Mouse (Mus musculus) ZHBTc4 (cell line): Measurements from ENCODE around the gene Arhgap25.
"Not testable (repeated sequence)": the region's sequence is repeated elsewhere in the genome, so short reads cannot be mapped to it uniquely, and the experiment has no call there.

Experiments
- DNase-seq: peaks from one replicate; pipeline ENCODE4 v3.0.0-alpha.2; 2011; ENCODE audit warnings: low read depth, low spot score

The Arhgap25 gene

GRCm38 (mm10) chr6:87532953-87533710 is at the start of gene Arhgap25:
Gene Arhgap25 (minus strand): TSS chr6:87533259.
- DNase-seq = no peak

- DNase-seq = no peak
Observed at GRCm38 (mm10) chr6:87582456-87582855, 49.4 kb upstream of the Arhgap25 start.

DNA sequence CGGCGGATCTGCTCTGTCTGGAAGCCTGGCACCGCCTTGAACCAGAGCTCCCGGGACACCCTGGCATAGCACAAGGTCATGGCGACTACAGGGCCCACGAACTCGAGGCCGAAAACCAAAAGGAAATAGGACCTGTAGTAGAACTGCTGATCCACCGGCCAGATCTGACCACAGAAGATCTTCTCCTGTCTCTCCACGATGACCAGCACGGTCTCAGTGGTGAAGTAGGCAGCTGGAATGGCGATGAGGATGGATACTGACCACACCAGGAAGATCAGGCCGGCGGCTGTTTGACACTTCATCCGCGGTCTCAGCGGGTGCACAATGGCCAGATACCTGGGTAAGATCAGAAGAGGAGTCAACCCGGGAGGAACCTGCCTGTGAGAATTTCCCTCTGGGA is 48.5 kb upstream of the Arhgap25 start:
- no peak for DNase-seq

DNA sequence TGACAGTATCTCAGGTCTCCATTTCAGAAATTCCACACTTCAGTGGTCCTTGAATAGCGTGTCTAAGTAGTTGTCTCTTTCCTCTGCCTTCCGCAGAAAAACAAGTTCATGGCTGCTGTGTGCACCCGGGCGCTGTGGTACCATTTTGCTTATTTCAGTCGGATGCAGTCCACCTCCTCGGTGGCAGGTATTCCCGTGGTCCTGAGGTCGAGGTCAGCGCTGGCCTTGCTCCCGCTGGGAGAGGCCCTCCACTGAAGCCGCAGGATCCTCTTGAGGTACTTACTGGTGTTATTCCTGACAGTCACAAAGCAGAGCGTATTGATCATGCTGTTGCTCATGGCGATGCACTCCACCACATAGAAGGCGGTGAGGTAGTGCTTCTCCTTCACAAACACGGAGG is 48.0 kb upstream of the Arhgap25 start:
- DNase-seq = no peak

GRCm38 (mm10) chr6:87578247-87578646 is 45.2 kb upstream of the Arhgap25 start:
- DNase-seq = peak; percentile 43

DNA sequence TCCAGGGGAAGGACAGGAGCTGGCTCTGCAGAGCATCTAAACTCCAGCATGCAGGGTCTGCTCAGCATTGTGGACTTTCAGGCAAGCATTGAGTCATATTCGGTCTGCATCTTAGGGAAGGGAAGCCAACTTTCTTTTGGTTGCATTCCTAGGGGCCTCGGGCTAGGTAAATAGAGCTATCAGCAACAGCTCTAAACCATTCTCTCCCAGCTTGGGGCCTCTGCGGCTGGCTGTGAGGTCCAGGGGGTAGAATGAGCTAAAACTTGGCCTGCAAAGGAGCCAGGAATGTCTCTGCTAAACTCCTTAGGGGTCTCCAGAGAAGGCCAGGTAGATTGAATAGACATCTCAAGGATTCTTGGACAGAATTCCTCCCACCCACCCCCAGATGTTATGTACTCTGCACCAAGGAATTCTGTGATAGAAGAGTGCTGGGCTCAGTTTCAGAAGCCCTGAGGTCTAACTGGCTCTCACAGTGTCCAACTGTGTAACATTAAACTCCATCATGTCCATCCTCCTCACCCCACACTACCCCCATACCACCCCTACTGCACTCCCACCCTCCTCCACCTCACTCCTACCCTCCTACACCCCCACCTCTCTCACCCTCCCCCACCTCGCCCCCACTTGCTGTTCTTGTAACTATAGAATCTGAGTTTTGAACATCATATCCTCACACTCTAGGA is 43.7 kb upstream of the Arhgap25 start:
- no peak for DNase-seq

GRCm38 (mm10) chr6:87571863-87572262 is 38.8 kb upstream of the Arhgap25 start:
- DNase-seq = not testable (repeated sequence)

- DNase-seq = peak; percentile 76
Observed at GRCm38 (mm10) chr6:87567686-87568593, 34.9 kb upstream of the Arhgap25 start.

DNA sequence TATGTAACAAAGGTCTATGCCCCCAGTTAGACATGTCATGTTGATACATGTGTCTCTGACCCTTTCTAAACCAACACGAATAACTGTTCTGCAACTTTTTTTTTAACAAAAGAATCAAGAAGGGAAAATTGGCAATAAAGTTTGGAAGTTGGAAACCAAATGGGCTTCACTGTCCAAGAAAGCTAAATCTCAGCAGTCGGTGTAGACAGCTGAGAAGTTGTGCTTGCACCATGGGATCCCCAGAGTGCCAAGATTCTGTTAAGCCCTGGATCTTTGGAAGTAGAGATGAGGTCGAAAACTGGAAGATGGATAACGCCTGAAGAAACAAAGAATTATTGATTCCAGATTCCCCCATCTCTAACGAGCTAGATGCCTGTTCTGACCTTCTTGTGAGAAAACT is 32.1 kb upstream of the Arhgap25 start:
- DNase-seq = no peak

DNA sequence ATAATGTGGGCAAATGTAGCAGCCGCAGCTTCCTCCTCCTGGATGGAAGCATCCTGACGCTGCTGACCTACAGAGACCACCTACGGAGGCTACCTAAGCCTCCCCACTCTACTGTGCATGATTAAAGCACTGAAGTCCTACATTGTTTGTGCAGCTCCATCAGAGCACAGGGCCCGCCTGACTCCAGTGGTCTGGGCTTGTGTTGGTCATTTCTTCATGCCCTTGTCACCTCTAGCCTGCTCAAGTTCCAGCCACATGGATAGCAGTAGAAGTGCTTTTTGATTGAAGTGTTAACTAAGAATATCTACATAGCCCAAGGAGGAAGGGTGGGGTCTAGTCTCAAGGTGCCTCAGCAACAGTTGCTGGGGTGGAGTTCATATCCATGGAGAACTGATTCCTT is 31.3 kb upstream of the Arhgap25 start:
- DNase-seq = peak; percentile 83

GRCm38 (mm10) chr6:87553724-87554123 is 20.7 kb upstream of the Arhgap25 start:
- DNase-seq = no peak

- DNase-seq = peak; percentile 44
Observed at GRCm38 (mm10) chr6:87552054-87552807, 19.2 kb upstream of the Arhgap25 start.

GRCm38 (mm10) chr6:87547836-87548235 is 14.8 kb upstream of the Arhgap25 start:
- DNase-seq = peak; percentile 42

DNA sequence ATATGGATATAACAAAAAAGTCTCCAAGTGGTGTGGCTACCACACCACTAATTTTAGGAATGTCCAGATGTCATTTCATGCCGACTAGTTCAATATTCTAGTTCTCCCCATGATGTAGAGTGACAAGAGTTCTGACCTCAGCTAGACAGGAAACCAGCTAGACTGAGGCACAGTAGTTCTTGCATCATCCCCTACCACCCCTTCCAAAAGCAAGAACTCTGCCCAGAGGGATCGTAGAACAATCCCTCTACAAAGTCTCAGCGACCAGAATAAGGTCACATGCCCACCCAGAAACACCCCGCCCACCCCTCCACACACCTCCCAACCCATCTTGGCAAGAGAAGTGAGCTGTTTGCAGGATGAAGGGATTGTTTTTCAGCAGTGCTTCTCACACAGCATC is 14.4 kb upstream of the Arhgap25 start:
- DNase-seq = peak; percentile 28

- DNase-seq = peak; percentile 86
Observed at GRCm38 (mm10) chr6:87545331-87546217, 12.5 kb upstream of the Arhgap25 start.

DNA sequence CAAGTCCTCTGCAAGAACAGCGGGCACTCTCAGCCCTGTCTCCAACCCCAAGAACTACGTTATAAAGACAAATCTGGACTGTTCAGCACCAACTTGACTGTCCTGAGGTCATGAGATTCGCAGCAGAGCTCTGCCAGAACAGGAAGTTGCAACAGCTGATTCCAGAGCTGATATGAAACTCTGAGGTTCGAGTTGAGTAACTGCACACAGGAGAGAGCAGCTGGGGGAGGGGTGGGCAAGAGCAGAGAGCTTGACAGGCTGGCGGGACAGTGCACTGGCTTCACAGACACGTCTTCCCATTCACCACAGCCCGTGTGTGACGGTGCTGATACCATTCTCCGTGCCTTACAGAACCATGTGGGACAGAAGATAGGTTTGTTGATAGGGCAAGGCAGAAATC is 9.0 kb upstream of the Arhgap25 start:
- peak; percentile 22 for DNase-seq

GRCm38 (mm10) chr6:87541171-87541571 is 8.1 kb upstream of the Arhgap25 start:
- DNase-seq = peak; percentile 44

- no peak for DNase-seq
Observed at GRCm38 (mm10) chr6:87538376-87539270, 5.6 kb upstream of the Arhgap25 start.

GRCm38 (mm10) chr6:87537678-87538077 is 4.6 kb upstream of the Arhgap25 start:
- no peak for DNase-seq
